Mouse (Mus musculus) hindbrain, embryonic 11.5 days (tissue): ENCODE measurements around the gene Ubr4. TPM values are rescaled to one million over a fixed set of nuclear protein-coding genes. Genes with fewer than 3 reads are reported as not detected.

Experiments
- ATAC-seq: fragments of 200-750 bp; cut with Nextera tagmentation; 2 replicates; pipeline ENCODE4 v1.8.0; 2017; ENCODE audit warnings: mild to moderate bottlenecking, moderate TSS enrichment, moderate library complexity; ENCODE audit not compliant: low FRiP score
- DNase-seq: peaks from one replicate; pipeline ENCODE4 v3.0.0-alpha.2; 2015; ENCODE audit warnings: low spot score
- H3K27ac ChIP-seq: fragments of 300-500 bp; sonication (generic); 2 replicates; pipeline ENCODE4 v1.5.1; 2014; ENCODE audit warnings: mild to moderate bottlenecking, low read depth, low read length
- H3K27me3 ChIP-seq: fragments of 300-500 bp; sonication (generic); 2 replicates; pipeline ENCODE4 v1.6.1; 2014; ENCODE audit warnings: mild to moderate bottlenecking, low read length, moderate library complexity, mixed read lengths; ENCODE audit not compliant: control insufficient read depth, insufficient read depth
- H3K36me3 ChIP-seq: fragments of 300-500 bp; sonication (generic); 2 replicates; pipeline ENCODE4 v1.6.1; 2014; ENCODE audit warnings: mild to moderate bottlenecking, low read length, moderate library complexity, mixed read lengths; ENCODE audit not compliant: control insufficient read depth, insufficient read depth
- H3K4me1 ChIP-seq: fragments of 300-500 bp; sonication (generic); replicated peaks from 2 replicates; pipeline ENCODE4 v1.6.1; 2014; ENCODE audit warnings: low read length, mixed read lengths; ENCODE audit not compliant: control insufficient read depth, insufficient read depth
- H3K4me2 ChIP-seq: fragments of 300-500 bp; sonication (generic); replicated peaks from 2 replicates; pipeline ENCODE4 v1.6.1; 2014; ENCODE audit warnings: mild to moderate bottlenecking, low read depth, low read length
- H3K4me3 ChIP-seq: fragments of 300-500 bp; sonication (generic); 2 replicates; pipeline ENCODE4 v1.5.1; 2014; ENCODE audit warnings: low read depth, low read length
- H3K9ac ChIP-seq: fragments of 300-500 bp; sonication (generic); 2 replicates; pipeline ENCODE4 v1.6.1; 2014; ENCODE audit warnings: low read depth, low read length
- H3K9me3 ChIP-seq: fragments of 300-500 bp; sonication (generic); 2 replicates; pipeline ENCODE4 v1.6.1; 2016; ENCODE audit warnings: low read length; ENCODE audit not compliant: control insufficient read depth
- WGBS: fragments of 180-500 bp; shearing (Covaris S2); extraction: QIAGEN DNeasy Blood & Tissue Kit; methylation state at CpG from one replicate; pipeline ENCODE4 v1.1.7; 2014; 5-methylcytosine and 5-hydroxymethylcytosine counted together
- polyA plus RNA-seq: library from polyadenylated mRNA; unstranded; fragments of >200 nt; fragmentation: Nextera tagmentation; extraction: Ambion mirVana; gene quantifications from 2 replicates; pipeline ENCODE4 v1.2.1, GENCODE M21; 2014

The Ubr4 gene
- polyA plus RNA-seq, 1 experiment from 2014 or later: 82.5 TPM

GRCm38 (mm10) chr4:139491541-139492170 is 139.2 kb downstream of the Ubr4 start:
- Histone ChIP-seq H3K4me1 (no peaks in the 10 kb centered on the region; the same call in 1 of the 2 replicates), H3K36me3 (peaks cover 5% of the 10 kb centered on the region; the same call in 1 of the 2 replicates), H3K27ac (no peak overlapping the region), H3K9ac (no peak overlapping the region), H3K4me2 (no peak overlapping the region), H3K9me3 (no peaks in the 10 kb centered on the region), H3K4me3 (no peak overlapping the region), H3K27me3 (no peaks in the 10 kb centered on the region)
- ATAC-seq (no peak), DNase-seq (no peak)
- WGBS: 93% methylated on average over 5 of the region's 5 CpGs

DNA sequence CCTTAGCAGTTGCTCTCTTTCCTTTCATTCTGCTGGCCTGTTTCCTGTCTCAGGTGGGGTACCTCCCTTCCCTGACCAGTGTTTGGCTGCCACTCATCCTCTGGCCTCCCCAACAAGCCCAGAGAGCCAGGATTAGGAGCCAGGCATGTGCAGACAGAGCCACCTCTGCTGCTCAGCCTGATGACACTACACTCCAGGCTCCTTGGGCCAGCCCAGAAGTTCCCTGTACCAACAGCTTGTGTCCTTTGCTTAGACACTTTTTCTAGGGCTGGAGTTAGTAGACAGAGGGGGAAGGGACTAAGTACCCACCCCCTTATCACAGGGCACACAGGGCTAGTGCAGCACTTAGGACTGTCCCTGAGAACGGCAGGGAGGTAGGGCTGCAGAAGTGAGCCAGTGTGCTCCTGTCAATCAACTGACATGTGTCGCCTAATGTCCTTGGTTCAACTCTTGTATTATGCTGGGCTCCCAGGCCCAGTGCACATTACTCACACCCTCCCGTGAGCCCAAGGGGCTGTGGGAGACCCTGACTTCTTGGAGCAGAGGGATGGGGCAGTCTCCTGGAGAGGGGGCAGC is 139.9 kb downstream of the Ubr4 start:
- H3K9ac ChIP-seq: no peak overlapping the region
- H3K4me1 ChIP-seq: no peaks in the 10 kb centered on the region; the same call in 1 of the 2 replicates
- peaks cover 5% of the 10 kb centered on the region; the same call in 1 of the 2 replicates for H3K36me3 ChIP-seq
- H3K9me3 ChIP-seq: no peaks in the 10 kb centered on the region
- no peak for DNase-seq
- WGBS: 45% methylated on average over 3 of the region's 3 CpGs
- ATAC-seq: no peak
- no peak overlapping the region for H3K27ac ChIP-seq
- no peak overlapping the region for H3K4me3 ChIP-seq
- H3K4me2 ChIP-seq: no peak overlapping the region
- H3K27me3 ChIP-seq: no peaks in the 10 kb centered on the region

DNA sequence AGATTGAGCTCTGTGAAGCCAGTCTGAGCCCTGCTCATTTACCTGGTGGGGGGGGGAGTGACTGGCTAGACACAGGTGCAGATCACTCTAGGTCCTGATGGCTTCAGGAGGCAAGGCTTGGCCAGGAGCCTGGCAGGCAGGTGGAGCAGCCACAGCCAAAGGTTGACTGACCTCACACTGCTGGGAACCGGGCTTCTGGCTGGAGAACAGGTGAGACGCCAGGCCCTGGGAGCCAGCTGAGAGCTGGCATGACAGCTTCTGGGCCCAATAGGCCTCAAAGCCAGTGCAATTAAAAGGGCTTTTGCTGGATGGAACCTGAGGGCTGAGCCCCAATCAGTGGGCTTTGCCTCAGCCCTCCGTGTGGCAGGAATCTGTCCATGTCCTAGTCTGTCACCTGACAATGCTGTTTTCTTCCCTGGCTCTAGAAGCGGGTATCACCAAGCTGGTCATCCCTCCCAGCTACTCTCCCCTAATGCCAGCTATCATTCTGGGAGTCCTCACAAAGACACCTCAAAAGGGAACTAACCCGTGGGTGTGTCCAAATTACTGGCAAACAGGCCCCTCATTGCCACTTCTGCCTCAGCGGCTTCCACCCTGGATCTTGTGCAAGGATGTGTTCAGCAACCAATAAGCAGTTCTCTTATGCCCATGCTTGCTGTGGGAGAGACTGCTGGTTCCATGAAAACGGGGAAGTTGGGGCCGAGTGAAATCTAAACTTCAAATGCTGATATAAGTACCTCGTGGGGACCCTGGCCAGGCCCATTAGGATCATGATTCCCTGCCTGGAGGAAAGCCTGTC is 141.0 kb downstream of the Ubr4 start:
- Histone ChIP-seq H3K4me3 (no peak overlapping the region), H3K4me1 (no peaks in the 10 kb centered on the region; the same call in 1 of the 2 replicates), H3K27ac (no peak overlapping the region), H3K4me2 (no peak overlapping the region), H3K27me3 (no peaks in the 10 kb centered on the region), H3K9ac (no peak overlapping the region), H3K36me3 (peaks cover 5% of the 10 kb centered on the region; the same call in 1 of the 2 replicates), H3K9me3 (no peaks in the 10 kb centered on the region)
- no peak for DNase-seq
- WGBS: 77% methylated on average over 9 of the region's 9 CpGs
- no peak for ATAC-seq

DNA sequence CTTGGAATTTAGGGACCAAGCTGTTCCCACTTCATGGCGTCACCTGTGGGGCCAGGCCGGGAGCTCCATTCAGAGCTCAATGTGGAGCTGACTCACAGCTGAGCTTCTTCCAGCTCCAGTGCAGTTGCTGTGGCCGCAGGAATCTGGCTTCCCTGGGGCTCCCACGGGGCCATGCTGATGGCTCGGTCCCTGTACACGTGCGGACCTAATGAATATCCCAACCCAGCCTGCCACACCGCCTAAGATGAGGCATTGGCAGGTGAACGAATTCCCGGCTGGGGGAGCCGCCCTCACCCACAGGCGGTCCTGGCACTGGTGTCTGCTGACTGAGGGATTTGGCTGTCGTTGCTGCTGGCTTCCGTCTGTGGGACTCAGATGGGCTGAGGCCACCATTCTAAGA is 148.4 kb downstream of the Ubr4 start:
- no peak for DNase-seq
- WGBS: 72% methylated on average over 14 of the region's 14 CpGs
- no peak overlapping the region for H3K9ac ChIP-seq
- H3K4me2 ChIP-seq: no peak overlapping the region
- no peak for ATAC-seq
- H3K27ac ChIP-seq: no peak overlapping the region
- H3K4me3 ChIP-seq: no peak overlapping the region
- H3K36me3 ChIP-seq: no peaks in the 10 kb centered on the region
- H3K4me1 ChIP-seq: no peaks in the 10 kb centered on the region
- no peaks in the 10 kb centered on the region for H3K27me3 ChIP-seq
- H3K9me3 ChIP-seq: no peaks in the 10 kb centered on the region

DNA sequence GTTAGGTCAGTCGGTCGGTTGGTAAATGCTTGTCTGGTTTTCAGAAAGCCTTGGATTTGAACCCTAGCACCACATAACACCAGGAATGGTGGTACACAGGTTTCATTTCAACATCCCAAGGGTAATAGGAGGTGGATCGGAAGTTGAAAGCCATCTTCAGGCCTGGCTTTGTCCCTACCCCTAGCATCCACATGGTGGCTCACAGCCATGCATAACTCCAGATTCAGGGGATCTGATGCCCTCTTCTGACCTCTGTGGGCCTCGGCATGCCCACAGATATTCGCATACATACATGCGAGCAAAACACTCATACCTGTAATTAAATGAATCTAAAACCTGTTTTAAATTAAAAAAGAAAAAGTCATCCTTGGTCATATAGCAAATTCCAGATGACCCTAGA is 149.3 kb downstream of the Ubr4 start:
- H3K4me1 ChIP-seq: no peaks in the 10 kb centered on the region
- H3K27ac ChIP-seq: no peak overlapping the region
- DNase-seq (no peak), ATAC-seq (no peak)
- no peak overlapping the region for H3K4me3 ChIP-seq
- no peak overlapping the region for H3K4me2 ChIP-seq
- no peaks in the 10 kb centered on the region for H3K9me3 ChIP-seq
- 85% methylated on average over 6 of the region's 6 CpGs for WGBS
- no peak overlapping the region for H3K9ac ChIP-seq
- no peaks in the 10 kb centered on the region for H3K36me3 ChIP-seq
- H3K27me3 ChIP-seq: no peaks in the 10 kb centered on the region

GRCm38 (mm10) chr4:139503919-139504318 is 151.5 kb downstream of the Ubr4 start:
- H3K36me3 ChIP-seq: no peaks in the 10 kb centered on the region
- H3K4me2 ChIP-seq: no peak overlapping the region
- no peak for ATAC-seq
- H3K9ac ChIP-seq: no peak overlapping the region
- no peak for DNase-seq
- H3K4me3 ChIP-seq: no peak overlapping the region
- no peaks in the 10 kb centered on the region for H3K4me1 ChIP-seq
- 89% methylated on average over 8 of the region's 8 CpGs for whole genome bisulfite sequencing
- no peaks in the 10 kb centered on the region for H3K27me3 ChIP-seq
- no peak overlapping the region for H3K27ac ChIP-seq
- no peaks in the 10 kb centered on the region for H3K9me3 ChIP-seq

GRCm38 (mm10) chr4:139505716-139506115 is 153.3 kb downstream of the Ubr4 start:
- Histone ChIP-seq H3K27me3 (no peaks in the 10 kb centered on the region), H3K36me3 (no peaks in the 10 kb centered on the region), H3K4me2 (no peak overlapping the region), H3K9ac (no peak overlapping the region), H3K27ac (no peak overlapping the region), H3K4me3 (no peak overlapping the region), H3K9me3 (no peaks in the 10 kb centered on the region), H3K4me1 (no peaks in the 10 kb centered on the region)
- no peak for ATAC-seq
- 75% methylated on average over 4 of the region's 4 CpGs for WGBS
- no peak for DNase-seq

GRCm38 (mm10) chr4:139506727-139507126 is 154.3 kb downstream of the Ubr4 start:
- Histone ChIP-seq H3K4me3 (no peak overlapping the region), H3K4me2 (no peak overlapping the region), H3K4me1 (no peaks in the 10 kb centered on the region), H3K9me3 (no peaks in the 10 kb centered on the region), H3K27ac (no peak overlapping the region), H3K36me3 (no peaks in the 10 kb centered on the region), H3K9ac (no peak overlapping the region), H3K27me3 (no peaks in the 10 kb centered on the region)
- DNase-seq (no peak), ATAC-seq (no peak)
- 94% methylated on average over 11 of the region's 11 CpGs for WGBS
